Mouse (Mus musculus) MEL (cell line): ENCODE results near the gene Eipr1.

Experiments used
- CHD2 ChIP-seq: IDR thresholded peaks from 2 replicates; pipeline ENCODE4 v1.6.1; 2011; ENCODE audit warnings: low read length, improper control_type of control experiment
- CTCF ChIP-seq, 3 experiments: IDR thresholded peaks in 2 of 3; conservative IDR thresholded peaks in 1 of 3; 2 replicates each; pipeline ENCODE4 v1.5.1; 2011 to 2012; ENCODE audit warnings: low read length in 3 of 3, low read depth in 2 of 3, mild to moderate bottlenecking in 2 of 3, improper control_type of control experiment in 1 of 3, inconsistent platforms in 1 of 3, mixed read lengths in 1 of 3, moderate library complexity in 1 of 3; ENCODE audit not compliant: control insufficient read depth in 1 of 3, insufficient read depth in 1 of 3, poor library complexity in 1 of 3, severe bottlenecking in 1 of 3
- EP300 ChIP-seq, 2 experiments: IDR thresholded peaks; 2 replicates each; pipeline ENCODE4 v1.6.1; 2011; ENCODE audit warnings: improper control_type of control experiment in 2 of 2, low read length in 2 of 2, low read depth in 1 of 2, mild to moderate bottlenecking in 1 of 2
- HCFC1 ChIP-seq: IDR thresholded peaks from 2 replicates; pipeline ENCODE4 v1.6.1; 2012; ENCODE audit warnings: low read depth, mild to moderate bottlenecking, inconsistent platforms, low read length, improper control_type of control experiment, moderate library complexity
- MAX ChIP-seq: IDR thresholded peaks from 2 replicates; pipeline ENCODE4 v1.6.1; 2011; ENCODE audit warnings: low read length, improper control_type of control experiment
- MEF2A ChIP-seq: IDR thresholded peaks from 2 replicates; pipeline ENCODE4 v1.6.1; 2014; ENCODE audit warnings: low read depth, mild to moderate bottlenecking, inconsistent platforms, low read length, improper control_type of control experiment; ENCODE audit not compliant: poor library complexity, insufficient replicate concordance, severe bottlenecking; ENCODE audit errors: extremely low read depth
- MXI1 ChIP-seq: IDR thresholded peaks from 2 replicates; pipeline ENCODE4 v1.6.1; 2011; ENCODE audit warnings: mild to moderate bottlenecking, low read depth, low read length, improper control_type of control experiment
- POLR2A ChIP-seq, 2 experiments: IDR thresholded peaks; 2 replicates each; pipeline ENCODE4 v1.6.1; 2011 to 2012; ENCODE audit warnings: low read length in 2 of 2, mild to moderate bottlenecking in 2 of 2, control low read depth in 1 of 2, improper control_type of control experiment in 1 of 2, low read depth in 1 of 2, moderate library complexity in 1 of 2; ENCODE audit not compliant: control insufficient read depth in 1 of 2, insufficient read depth in 1 of 2, poor library complexity in 1 of 2
- TBP ChIP-seq: IDR thresholded peaks from 2 replicates; pipeline ENCODE4 v1.8.0; 2011; ENCODE audit warnings: low read depth, low read length, improper control_type of control experiment
- ZC3H11A ChIP-seq: IDR thresholded peaks from 2 replicates; pipeline ENCODE4 v1.6.1; 2012; ENCODE audit warnings: low read depth, mild to moderate bottlenecking, inconsistent platforms, low read length, improper control_type of control experiment
- ZKSCAN1 ChIP-seq: IDR thresholded peaks from 2 replicates; pipeline ENCODE4 v1.6.1; 2012; ENCODE audit warnings: low read depth, mild to moderate bottlenecking, inconsistent platforms, low read length, improper control_type of control experiment, moderate library complexity

DNA sequence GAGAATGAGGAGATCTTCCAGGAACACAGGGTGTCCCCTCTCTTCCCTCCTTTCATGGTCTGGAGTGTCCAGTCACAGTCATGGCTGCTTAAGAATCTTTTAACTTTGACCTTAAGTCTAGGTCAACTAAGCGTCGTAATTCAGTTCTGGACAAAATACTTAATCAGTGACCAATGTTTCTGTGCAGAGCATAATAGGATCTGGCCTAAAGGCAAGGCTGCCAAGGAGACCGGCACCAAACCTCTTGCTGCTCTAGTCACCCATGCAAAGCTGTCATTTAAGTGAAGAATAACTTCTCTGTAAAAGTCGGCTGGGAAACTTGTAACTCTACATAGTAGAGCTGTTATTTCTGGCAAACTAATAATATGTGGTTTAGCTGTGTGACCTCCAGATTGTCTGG, 4.4 kb downstream of the Eipr1 start:
- TF ChIP-seq CTCF (IDR thresholded peaks at IDR 0.05 in 2 of 3, conservative IDR thresholded peaks at IDR 0.05 in 1 of 3; ENCODE audit: control insufficient read depth in 1 of 3, insufficient read depth in 1 of 3, low read depth in 2 of 3, low read length in 3 of 3, poor library complexity in 1 of 3, severe bottlenecking in 1 of 3) (no peak), MAX (no peak), ZC3H11A (no peak), EP300 (IDR thresholded peaks at IDR 0.05; ENCODE audit: low read depth in 1 of 2, low read length in 2 of 2) (no peak), HCFC1 (no peak), MXI1 (no peak), ZKSCAN1 (no peak), TBP (no peak), POLR2A (IDR thresholded peaks at IDR 0.05; ENCODE audit: control insufficient read depth in 1 of 2, insufficient read depth in 1 of 2, low read depth in 1 of 2, low read length in 2 of 2, poor library complexity in 1 of 2) (no peak), CHD2 (no peak), MEF2A (no peak)
